Mouse (Mus musculus): ENCODE data around the gene Foxf2.

DNA sequence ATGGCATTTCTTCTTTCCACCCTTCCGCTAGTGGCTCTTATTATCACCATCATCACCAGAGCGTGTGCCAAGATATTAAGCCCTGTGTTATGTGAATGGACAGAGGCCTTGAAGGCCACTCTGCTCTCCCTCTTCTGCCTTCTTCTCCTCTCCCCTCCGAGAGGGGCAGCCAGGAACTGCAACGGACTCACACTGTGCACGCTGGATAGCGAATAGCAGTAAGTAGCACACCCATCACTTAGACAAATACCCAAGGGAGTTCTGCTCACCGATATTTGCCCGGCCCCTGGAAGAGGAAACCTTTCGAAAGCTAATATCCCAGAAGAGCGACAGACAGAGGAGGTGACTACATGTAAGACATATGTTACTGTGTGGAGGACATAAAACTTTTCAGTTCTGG, 4.9 kb downstream of the Foxf2 start:
- TF ChIP-seq CTCF (conservative IDR thresholded peaks at IDR 0.05; ENCODE audit: low read length) (no peak), POU5F1 (IDR thresholded peaks at IDR 0.05; ENCODE audit: borderline replicate concordance, low read length) (no peak), NANOG (IDR thresholded peaks at IDR 0.05; ENCODE audit: borderline replicate concordance, low read length) (no peak)
